Mouse (Mus musculus) hindbrain, embryonic 11.5 days (tissue): Measurements from ENCODE around the gene Spdye4a. TPM values are rescaled to one million over a fixed set of nuclear protein-coding genes. Genes with fewer than 3 reads are reported as not detected.

Experiments
- ATAC-seq: fragments of 200-750 bp; cut with Nextera tagmentation; 2 replicates; pipeline ENCODE4 v1.8.0; 2017; ENCODE audit warnings: mild to moderate bottlenecking, moderate TSS enrichment, moderate library complexity; ENCODE audit not compliant: low FRiP score
- DNase-seq: peaks from one replicate; pipeline ENCODE4 v3.0.0-alpha.2; 2015; ENCODE audit warnings: low spot score
- H3K27ac ChIP-seq: fragments of 300-500 bp; sonication (generic); 2 replicates; pipeline ENCODE4 v1.5.1; 2014; ENCODE audit warnings: mild to moderate bottlenecking, low read depth, low read length
- H3K27me3 ChIP-seq: fragments of 300-500 bp; sonication (generic); 2 replicates; pipeline ENCODE4 v1.6.1; 2014; ENCODE audit warnings: mild to moderate bottlenecking, low read length, moderate library complexity, mixed read lengths; ENCODE audit not compliant: control insufficient read depth, insufficient read depth
- H3K36me3 ChIP-seq: fragments of 300-500 bp; sonication (generic); 2 replicates; pipeline ENCODE4 v1.6.1; 2014; ENCODE audit warnings: mild to moderate bottlenecking, low read length, moderate library complexity, mixed read lengths; ENCODE audit not compliant: control insufficient read depth, insufficient read depth
- H3K4me1 ChIP-seq: fragments of 300-500 bp; sonication (generic); replicated peaks from 2 replicates; pipeline ENCODE4 v1.6.1; 2014; ENCODE audit warnings: low read length, mixed read lengths; ENCODE audit not compliant: control insufficient read depth, insufficient read depth
- H3K4me2 ChIP-seq: fragments of 300-500 bp; sonication (generic); replicated peaks from 2 replicates; pipeline ENCODE4 v1.6.1; 2014; ENCODE audit warnings: mild to moderate bottlenecking, low read depth, low read length
- H3K4me3 ChIP-seq: fragments of 300-500 bp; sonication (generic); 2 replicates; pipeline ENCODE4 v1.5.1; 2014; ENCODE audit warnings: low read depth, low read length
- H3K9ac ChIP-seq: fragments of 300-500 bp; sonication (generic); 2 replicates; pipeline ENCODE4 v1.6.1; 2014; ENCODE audit warnings: low read depth, low read length
- H3K9me3 ChIP-seq: fragments of 300-500 bp; sonication (generic); 2 replicates; pipeline ENCODE4 v1.6.1; 2016; ENCODE audit warnings: low read length; ENCODE audit not compliant: control insufficient read depth
- WGBS: fragments of 180-500 bp; shearing (Covaris S2); extraction: QIAGEN DNeasy Blood & Tissue Kit; methylation state at CpG from one replicate; pipeline ENCODE4 v1.1.7; 2014; 5-methylcytosine and 5-hydroxymethylcytosine counted together
- polyA plus RNA-seq: library from polyadenylated mRNA; unstranded; fragments of >200 nt; fragmentation: Nextera tagmentation; extraction: Ambion mirVana; gene quantifications from 2 replicates; pipeline ENCODE4 v1.2.1, GENCODE M21; 2014

Gene Spdye4a
- polyA plus RNA-seq, 1 experiment from 2014 or later = not detected

DNA sequence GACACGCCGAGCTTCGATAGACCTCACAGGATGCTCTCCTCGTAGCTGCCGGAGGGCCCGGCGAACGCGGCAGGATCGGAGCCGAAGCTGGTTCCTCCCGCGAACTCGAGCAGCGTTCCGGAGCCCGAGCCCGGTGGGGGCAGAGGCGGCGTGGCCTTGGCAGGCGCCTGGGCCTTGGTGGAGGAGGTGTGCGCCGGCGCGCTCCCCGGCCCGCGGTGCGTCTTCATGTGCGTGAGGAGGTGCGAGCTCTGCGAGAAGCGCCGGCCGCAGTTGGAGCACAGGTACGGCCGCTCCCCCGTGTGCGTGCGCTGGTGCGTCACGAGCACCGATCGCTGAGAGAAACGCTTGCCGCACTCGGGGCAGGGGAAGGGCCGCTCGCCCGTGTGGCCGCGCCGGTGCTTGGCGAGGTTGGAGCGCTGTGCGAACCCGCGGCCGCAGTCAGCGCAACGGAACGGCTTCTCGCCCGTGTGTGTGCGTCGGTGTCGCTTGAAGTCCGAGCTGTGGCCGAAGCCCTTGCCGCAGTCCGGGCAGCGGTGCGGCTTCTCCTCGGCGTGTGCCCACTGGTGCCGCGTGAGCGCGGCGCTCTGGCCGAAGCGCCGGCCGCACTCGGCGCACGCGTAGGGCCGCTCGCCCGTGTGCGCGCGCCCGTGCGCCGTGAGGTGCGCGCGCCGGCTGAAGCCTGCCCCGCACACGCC is 26.6 kb upstream of the Spdye4a start:
- Histone ChIP-seq H3K4me3 (peak overlapping the region; percentile 35), H3K36me3 (peaks cover 3% of the 10 kb centered on the region; the same call in 1 of the 2 replicates), H3K9ac (no peak overlapping the region; the same call in 1 of the 2 replicates), H3K9me3 (no peaks in the 10 kb centered on the region), H3K27ac (no peak overlapping the region), H3K4me1 (peaks cover 15% of the 10 kb centered on the region), H3K4me2 (peak overlapping the region; percentile 70), H3K27me3 (peaks cover 62% of the 10 kb centered on the region)
- WGBS = 1% methylated on average over 103 of the region's 103 CpGs
- ATAC-seq (0 out of 2 replicates have a peak, but pooled peaks have one; percentile 15), DNase-seq (peak; percentile 64)

DNA sequence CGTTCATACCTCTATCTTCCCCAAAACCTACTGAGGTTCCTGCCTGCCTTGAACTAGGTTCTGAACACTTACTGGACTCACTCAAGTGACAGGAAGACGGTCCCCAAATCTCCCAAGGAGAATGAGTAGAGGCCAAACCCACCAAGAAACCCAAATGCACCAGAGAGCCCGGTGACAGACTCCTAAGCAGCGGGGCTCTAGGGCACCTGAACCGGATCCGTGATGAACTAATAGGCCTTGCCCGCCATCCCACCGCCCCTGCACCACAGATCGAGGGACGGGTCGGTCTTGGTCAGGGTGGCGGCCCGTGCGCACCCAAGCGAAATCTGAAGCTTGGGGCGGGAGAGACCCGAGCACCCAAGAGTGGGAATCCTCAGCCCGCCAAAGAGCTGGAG is 26.1 kb upstream of the Spdye4a start:
- H3K27ac ChIP-seq = no peak overlapping the region
- ATAC-seq (no peak), DNase-seq (no peak)
- no peak overlapping the region for H3K4me2 ChIP-seq
- peaks cover 62% of the 10 kb centered on the region for H3K27me3 ChIP-seq
- peak overlapping the region; percentile 35 for H3K4me3 ChIP-seq
- H3K9ac ChIP-seq = no peak overlapping the region
- H3K9me3 ChIP-seq = no peaks in the 10 kb centered on the region
- 9% methylated on average over 18 of the region's 18 CpGs for WGBS
- peaks cover 3% of the 10 kb centered on the region; the same call in 1 of the 2 replicates for H3K36me3 ChIP-seq
- H3K4me1 ChIP-seq = peaks cover 15% of the 10 kb centered on the region

DNA sequence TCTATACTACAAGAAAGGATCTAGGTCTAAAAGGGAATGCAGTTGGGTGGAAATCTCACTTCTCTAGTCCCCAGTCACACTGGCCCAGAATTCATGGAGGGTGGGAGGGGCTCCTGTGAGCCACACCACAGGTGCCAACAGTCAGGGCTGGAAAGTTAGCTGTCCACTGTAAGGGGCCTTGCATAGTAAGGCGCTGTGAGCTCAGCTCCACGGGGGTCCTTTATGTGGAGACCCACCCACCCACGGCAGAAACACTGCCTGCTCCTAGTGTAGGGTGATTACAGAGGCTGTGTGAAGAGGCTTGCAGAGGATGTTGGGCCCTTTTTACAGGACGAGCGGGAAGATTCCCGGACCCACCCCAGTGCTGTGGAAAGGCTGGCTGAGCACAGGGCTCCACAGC is 25.3 kb upstream of the Spdye4a start:
- H3K4me3 ChIP-seq = no peak overlapping the region
- peaks cover 55% of the 10 kb centered on the region for H3K27me3 ChIP-seq
- no peak overlapping the region for H3K4me2 ChIP-seq
- no peak overlapping the region for H3K27ac ChIP-seq
- no peak overlapping the region for H3K9ac ChIP-seq
- ATAC-seq (no peak), DNase-seq (no peak)
- H3K9me3 ChIP-seq = no peaks in the 10 kb centered on the region
- peaks cover 15% of the 10 kb centered on the region for H3K4me1 ChIP-seq
- 31% methylated on average over 6 of the region's 6 CpGs for WGBS
- H3K36me3 ChIP-seq = peaks cover 3% of the 10 kb centered on the region; the same call in 1 of the 2 replicates

GRCm38 (mm10) chr5:143244926-143245325 is 18.2 kb upstream of the Spdye4a start:
- Histone ChIP-seq H3K36me3 (peaks cover 26% of the 10 kb centered on the region), H3K9me3 (no peaks in the 10 kb centered on the region), H3K4me3 (no peak overlapping the region), H3K4me1 (no peaks in the 10 kb centered on the region), H3K27ac (no peak overlapping the region), H3K9ac (no peak overlapping the region), H3K4me2 (no peak overlapping the region), H3K27me3 (no peaks in the 10 kb centered on the region)
- DNase-seq = no peak
- WGBS = 98% methylated on average over 26 of the region's 26 CpGs
- no peak for ATAC-seq

DNA sequence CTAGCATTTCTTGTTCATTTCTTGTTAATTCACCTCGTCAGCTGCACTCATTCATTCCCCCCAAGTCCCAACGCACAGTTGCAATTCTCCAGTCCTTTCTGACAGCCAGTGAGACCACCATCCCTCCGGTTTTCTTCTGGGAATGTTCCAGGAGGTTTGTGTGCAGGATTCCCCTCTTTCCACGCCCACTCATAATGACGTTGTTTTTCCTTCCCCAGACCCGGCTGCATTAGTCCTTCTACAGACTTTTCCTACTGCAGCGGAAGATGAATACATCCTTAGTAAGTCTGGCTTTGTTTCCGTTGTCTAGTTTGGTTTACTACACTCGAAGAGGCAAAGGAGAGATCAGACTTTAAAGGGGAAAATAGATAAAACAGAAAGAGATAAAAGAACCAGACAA is 9.3 kb upstream of the Spdye4a start:
- ATAC-seq (no peak), DNase-seq (no peak)
- 58% methylated on average over 9 of the region's 9 CpGs for WGBS
- H3K36me3 ChIP-seq = no peaks in the 10 kb centered on the region; the same call in 1 of the 2 replicates
- H3K9me3 ChIP-seq = no peaks in the 10 kb centered on the region
- no peaks in the 10 kb centered on the region for H3K4me1 ChIP-seq
- peak overlapping the region; percentile 87 for H3K4me3 ChIP-seq
- H3K27ac ChIP-seq = no peak overlapping the region
- peak overlapping the region; percentile 80 for H3K4me2 ChIP-seq
- peak overlapping the region; percentile 95; the same call in 1 of the 2 replicates for H3K9ac ChIP-seq
- no peaks in the 10 kb centered on the region for H3K27me3 ChIP-seq

GRCm38 (mm10) chr5:143235028-143235693 is 8.5 kb upstream of the Spdye4a start, which contains the start of gene Zfp12:
Gene Zfp12, plus strand, starts transcription at chr5:143235163.
- Histone ChIP-seq H3K9me3 (no peaks in the 10 kb centered on the region), H3K9ac (peak within 1 kb of the TSS; percentile 95), H3K4me2 (peak within 1 kb of the TSS; percentile 80), H3K27ac (peak within 1 kb of the TSS; percentile 95), H3K36me3 (no peaks in the 10 kb centered on the region; the same call in 1 of the 2 replicates), H3K4me1 (no peaks in the 10 kb centered on the region), H3K27me3 (no peaks in the 10 kb centered on the region), H3K4me3 (peak within 1 kb of the TSS; percentile 87)
- ATAC-seq = peak; percentile 97
- DNase-seq = peak; percentile 97
- under 1% methylated on average over 48 of the region's 58 CpGs for WGBS

- no peaks in the 10 kb centered on the region for H3K27me3 ChIP-seq
- WGBS = 83% methylated on average over 1 of the region's 1 CpGs
Measured at GRCm38 (mm10) chr5:143222287-143222686, 4.4 kb downstream of the Spdye4a start.

DNA sequence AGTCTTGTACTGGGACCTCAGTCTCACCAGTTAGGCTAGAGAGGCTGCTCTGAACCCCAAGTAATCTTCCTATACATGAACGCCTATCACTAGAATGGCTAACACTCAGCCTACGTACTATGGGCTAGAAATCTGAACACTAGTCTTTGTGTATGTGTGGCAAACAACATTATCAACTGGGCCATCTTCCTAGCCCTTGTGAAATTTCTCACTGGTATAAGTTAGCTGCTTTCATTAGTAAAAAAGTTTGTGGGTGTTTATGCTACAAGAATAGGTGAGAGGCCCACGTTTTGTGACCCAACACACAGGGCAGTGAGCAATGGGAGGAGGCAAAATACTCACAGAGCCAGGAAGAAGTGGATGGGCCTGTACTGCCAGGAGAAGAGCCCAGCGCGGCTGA is 5.7 kb downstream of the Spdye4a start:
- WGBS = 69% methylated on average over 3 of the region's 5 CpGs

More at GRCm38 (mm10) chr5:143222287-143222686, 4.4 kb downstream of the Spdye4a start:
- no peaks in the 10 kb centered on the region for H3K9me3 ChIP-seq
- H3K36me3 ChIP-seq = no peaks in the 10 kb centered on the region
- no peak for ATAC-seq
- no peak for DNase-seq
- H3K4me2 ChIP-seq = no peak overlapping the region
- H3K4me1 ChIP-seq = no peaks in the 10 kb centered on the region
- H3K9ac ChIP-seq = no peak overlapping the region
- no peak overlapping the region for H3K4me3 ChIP-seq
- no peak overlapping the region for H3K27ac ChIP-seq

More for the DNA sequence above, 5.7 kb downstream of the Spdye4a start:
- no peak overlapping the region for H3K9ac ChIP-seq
- H3K4me1 ChIP-seq = no peaks in the 10 kb centered on the region
- DNase-seq (no peak), ATAC-seq (no peak)
- H3K27me3 ChIP-seq = no peaks in the 10 kb centered on the region
- H3K4me3 ChIP-seq = no peak overlapping the region
- H3K9me3 ChIP-seq = no peaks in the 10 kb centered on the region
- no peaks in the 10 kb centered on the region for H3K36me3 ChIP-seq
- H3K4me2 ChIP-seq = no peak overlapping the region
- H3K27ac ChIP-seq = no peak overlapping the region
